Mouse (Mus musculus): ENCODE results near the gene Zbtb20. TPM values are rescaled to one million over a fixed set of nuclear protein-coding genes. Genes with fewer than 3 reads are reported as not detected.

Gene Zbtb20
- 23.5 and 26.3 TPM in 2 replicates for polyA plus RNA-seq (2015; fragmentation: Nextera tagmentation; extraction: Ambion mirVana)

DNA sequence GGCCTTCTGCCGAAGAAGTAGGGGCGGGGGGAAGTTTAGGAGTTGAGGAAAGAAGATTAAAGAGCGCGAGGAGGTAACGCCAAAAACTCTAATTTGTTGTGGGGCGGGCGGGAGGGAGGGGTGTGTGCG is at the start of gene Zbtb20:
Gene Zbtb20 (plus strand): TSS at position 30 of the 129 bp plus-strand sequence.
- WGBS = 1% methylated on average over 8 of the region's 8 CpGs
- peak within 1 kb of the TSS; percentile 98 for H3K27ac ChIP-seq (ENCODE audit: low read length)
- H3K4me3 ChIP-seq (replicated peaks; ENCODE audit: low read length) = peak within 1 kb of the TSS; percentile 65
- ATAC-seq (ENCODE audit: insufficient read depth, low FRiP score) = no peak
- no peaks in the 10 kb centered on the region for H3K36me3 ChIP-seq (ENCODE audit: control insufficient read depth, insufficient read depth, low read length)
- no peaks in the 10 kb centered on the region for H3K4me1 ChIP-seq (ENCODE audit: control insufficient read depth, insufficient read depth, low read length)
- no peaks in the 10 kb centered on the region for H3K9me3 ChIP-seq (replicated peaks; ENCODE audit: control insufficient read depth, low read length)
- no peaks in the 10 kb centered on the region for H3K27me3 ChIP-seq (ENCODE audit: control insufficient read depth, insufficient read depth, low read length)
- H3K9ac ChIP-seq (ENCODE audit: low read length) = peak within 1 kb of the TSS; percentile 84
- H3K4me2 ChIP-seq (ENCODE audit: low read depth, low read length) = peak within 1 kb of the TSS; percentile 90

DNA sequence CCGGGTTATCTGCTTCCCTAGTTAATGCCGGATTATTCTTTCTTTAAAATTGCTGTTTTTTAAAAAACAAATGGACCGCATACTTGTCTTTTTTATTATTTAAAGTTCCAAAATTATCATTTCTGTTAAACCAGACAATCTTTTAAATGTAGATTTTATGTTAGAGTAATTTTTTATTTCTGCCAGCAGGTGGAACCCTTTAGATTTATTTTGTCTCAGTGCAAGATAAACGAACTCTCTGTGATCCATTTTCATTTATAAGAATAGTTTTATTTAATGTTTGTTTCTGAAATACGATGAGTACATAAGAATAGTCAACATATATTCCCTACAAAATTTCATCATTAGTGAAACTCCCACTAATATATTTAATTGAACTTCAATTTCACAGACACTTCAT is 39.7 kb upstream of the Zbtb20 start:
- no peaks in the 10 kb centered on the region for H3K27me3 ChIP-seq (ENCODE audit: control insufficient read depth, insufficient read depth, low read length)
- H3K4me2 ChIP-seq (ENCODE audit: low read depth, low read length) = no peak overlapping the region
- H3K4me3 ChIP-seq (replicated peaks; ENCODE audit: low read length) = no peak overlapping the region
- no peak for ATAC-seq (ENCODE audit: insufficient read depth, low FRiP score)
- 61% methylated on average over 5 of the region's 5 CpGs for WGBS
- H3K9me3 ChIP-seq (replicated peaks; ENCODE audit: control insufficient read depth, low read length) = no peaks in the 10 kb centered on the region
- H3K27ac ChIP-seq (ENCODE audit: low read length) = no peak overlapping the region
- H3K9ac ChIP-seq (ENCODE audit: low read length) = no peak overlapping the region
- H3K36me3 ChIP-seq (ENCODE audit: control insufficient read depth, insufficient read depth, low read length) = no peaks in the 10 kb centered on the region
- H3K4me1 ChIP-seq (ENCODE audit: control insufficient read depth, insufficient read depth, low read length) = no peaks in the 10 kb centered on the region

DNA sequence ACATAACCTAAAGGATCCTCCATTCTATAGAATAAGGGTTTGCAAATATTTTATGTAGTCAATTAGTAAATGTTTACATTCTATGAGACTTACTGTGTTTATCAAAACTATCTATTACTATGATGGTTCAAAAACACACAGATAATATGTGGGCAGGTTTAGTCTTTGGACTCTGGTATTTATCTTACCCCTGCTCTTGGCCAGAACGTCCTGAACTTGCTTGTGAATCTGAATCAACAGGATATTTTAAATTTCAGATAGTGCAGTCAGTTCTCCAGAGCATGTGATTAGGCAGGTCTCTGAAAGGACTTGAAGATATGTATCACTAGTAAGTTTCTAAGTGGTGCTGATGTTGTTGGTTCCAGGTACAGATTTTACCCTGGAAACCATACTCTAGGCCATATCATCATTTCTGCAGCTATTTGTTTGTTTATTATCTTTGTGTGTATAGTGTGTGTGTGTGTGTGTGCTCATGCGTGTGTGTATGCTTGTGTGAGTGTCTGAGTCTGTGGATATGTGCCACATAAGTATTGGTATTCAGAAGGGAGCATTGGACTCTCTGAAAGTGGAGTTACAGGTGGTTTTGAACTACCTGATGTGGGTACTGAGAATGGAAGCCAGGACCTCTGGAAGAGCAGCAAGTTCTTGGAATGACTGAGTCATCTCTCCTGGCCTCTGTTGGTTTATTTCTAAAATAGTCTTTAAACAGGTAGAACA is 39.1 kb upstream of the Zbtb20 start:
- H3K36me3 ChIP-seq (ENCODE audit: control insufficient read depth, insufficient read depth, low read length) = no peaks in the 10 kb centered on the region
- no peaks in the 10 kb centered on the region for H3K4me1 ChIP-seq (ENCODE audit: control insufficient read depth, insufficient read depth, low read length)
- no peak overlapping the region for H3K4me2 ChIP-seq (ENCODE audit: low read depth, low read length)
- no peak for ATAC-seq (ENCODE audit: insufficient read depth, low FRiP score)
- 47% methylated on average over 2 of the region's 2 CpGs for WGBS
- H3K9ac ChIP-seq (ENCODE audit: low read length) = no peak overlapping the region
- no peaks in the 10 kb centered on the region for H3K27me3 ChIP-seq (ENCODE audit: control insufficient read depth, insufficient read depth, low read length)
- H3K27ac ChIP-seq (ENCODE audit: low read length) = no peak overlapping the region
- no peaks in the 10 kb centered on the region for H3K9me3 ChIP-seq (replicated peaks; ENCODE audit: control insufficient read depth, low read length)
- H3K4me3 ChIP-seq (replicated peaks; ENCODE audit: low read length) = no peak overlapping the region

- 85% methylated on average over 4 of the region's 4 CpGs for WGBS
- no peaks in the 10 kb centered on the region for H3K4me1 ChIP-seq (ENCODE audit: control insufficient read depth, insufficient read depth, low read length)
- no peak overlapping the region for H3K4me3 ChIP-seq (replicated peaks; ENCODE audit: low read length)
- H3K4me2 ChIP-seq (ENCODE audit: low read depth, low read length) = no peak overlapping the region
- H3K9ac ChIP-seq (ENCODE audit: low read length) = no peak overlapping the region
- H3K27ac ChIP-seq (ENCODE audit: low read length) = no peak overlapping the region
- no peak for ATAC-seq (ENCODE audit: insufficient read depth, low FRiP score)
- no peaks in the 10 kb centered on the region for H3K36me3 ChIP-seq (ENCODE audit: control insufficient read depth, insufficient read depth, low read length)
- no peaks in the 10 kb centered on the region for H3K9me3 ChIP-seq (replicated peaks; ENCODE audit: control insufficient read depth, low read length)
- no peaks in the 10 kb centered on the region for H3K27me3 ChIP-seq (ENCODE audit: control insufficient read depth, insufficient read depth, low read length)
Observed at GRCm38 (mm10) chr16:42838226-42838625, 37.5 kb upstream of the Zbtb20 start.

DNA sequence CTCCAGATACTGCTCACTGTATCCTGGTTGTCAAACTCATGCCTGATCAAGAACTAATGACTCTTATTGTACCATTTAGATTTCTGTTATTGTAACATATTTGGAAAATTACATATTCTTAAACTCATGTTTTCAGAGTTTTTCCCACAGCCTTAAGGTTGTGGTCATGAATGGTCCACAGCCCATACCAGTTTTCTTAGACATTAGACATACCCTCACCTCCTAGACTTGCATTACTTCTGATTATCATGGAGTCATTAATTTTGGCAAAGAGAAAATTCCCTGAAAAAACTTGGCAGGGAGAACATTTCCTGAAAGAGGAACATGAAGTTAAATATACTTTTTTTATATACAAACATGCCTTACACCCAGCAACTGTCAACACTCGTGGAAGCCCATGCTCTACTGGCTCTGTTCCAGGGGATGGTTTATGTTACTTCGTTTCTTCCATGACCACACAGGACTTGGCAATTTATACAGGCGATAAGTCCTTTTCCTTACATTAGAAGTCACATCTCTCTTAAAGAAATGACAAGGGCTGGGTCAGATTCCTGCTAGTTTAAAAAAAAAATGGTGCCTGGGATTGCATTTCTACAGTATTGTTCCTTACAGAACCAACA is 18.0 kb upstream of the Zbtb20 start:
- no peak for ATAC-seq (ENCODE audit: insufficient read depth, low FRiP score)
- Histone ChIP-seq H3K4me1 (ENCODE audit: control insufficient read depth, insufficient read depth, low read length) (no peaks in the 10 kb centered on the region), H3K4me2 (ENCODE audit: low read depth, low read length) (no peak overlapping the region), H3K27ac (ENCODE audit: low read length) (no peak overlapping the region), H3K9ac (ENCODE audit: low read length) (no peak overlapping the region), H3K36me3 (ENCODE audit: control insufficient read depth, insufficient read depth, low read length) (no peaks in the 10 kb centered on the region), H3K4me3 (replicated peaks; ENCODE audit: low read length) (no peak overlapping the region), H3K27me3 (ENCODE audit: control insufficient read depth, insufficient read depth, low read length) (no peaks in the 10 kb centered on the region), H3K9me3 (replicated peaks; ENCODE audit: control insufficient read depth, low read length) (no peaks in the 10 kb centered on the region)
- 33% methylated on average over 3 of the region's 3 CpGs for WGBS

GRCm38 (mm10) chr16:42859251-42859650 is 16.4 kb upstream of the Zbtb20 start:
- Histone ChIP-seq H3K4me3 (replicated peaks; ENCODE audit: low read length) (no peak overlapping the region), H3K27me3 (ENCODE audit: control insufficient read depth, insufficient read depth, low read length) (no peaks in the 10 kb centered on the region)

GRCm38 (mm10) chr16:42863231-42863630 is 12.4 kb upstream of the Zbtb20 start:
- no peak for ATAC-seq (ENCODE audit: insufficient read depth, low FRiP score)
- H3K36me3 ChIP-seq (ENCODE audit: control insufficient read depth, insufficient read depth, low read length) = no peaks in the 10 kb centered on the region
- WGBS = 64% methylated on average over 2 of the region's 2 CpGs
- no peak overlapping the region for H3K27ac ChIP-seq (ENCODE audit: low read length)
- no peak overlapping the region for H3K9ac ChIP-seq (ENCODE audit: low read length)
- H3K27me3 ChIP-seq (ENCODE audit: control insufficient read depth, insufficient read depth, low read length) = no peaks in the 10 kb centered on the region
- H3K4me3 ChIP-seq (replicated peaks; ENCODE audit: low read length) = no peak overlapping the region
- no peak overlapping the region for H3K4me2 ChIP-seq (ENCODE audit: low read depth, low read length)
- no peaks in the 10 kb centered on the region for H3K9me3 ChIP-seq (replicated peaks; ENCODE audit: control insufficient read depth, low read length)
- H3K4me1 ChIP-seq (ENCODE audit: control insufficient read depth, insufficient read depth, low read length) = no peaks in the 10 kb centered on the region

More at GRCm38 (mm10) chr16:42859251-42859650, 16.4 kb upstream of the Zbtb20 start:
- no peak overlapping the region for H3K4me2 ChIP-seq (ENCODE audit: low read depth, low read length)
- no peaks in the 10 kb centered on the region for H3K36me3 ChIP-seq (ENCODE audit: control insufficient read depth, insufficient read depth, low read length)
- H3K4me1 ChIP-seq (ENCODE audit: control insufficient read depth, insufficient read depth, low read length) = no peaks in the 10 kb centered on the region
- no peak overlapping the region for H3K9ac ChIP-seq (ENCODE audit: low read length)
- H3K9me3 ChIP-seq (replicated peaks; ENCODE audit: control insufficient read depth, low read length) = no peaks in the 10 kb centered on the region
- WGBS = 83% methylated on average over 4 of the region's 4 CpGs
- H3K27ac ChIP-seq (ENCODE audit: low read length) = no peak overlapping the region
- ATAC-seq (ENCODE audit: insufficient read depth, low FRiP score) = no peak

GRCm38 (mm10) chr16:42866061-42866460 is 9.6 kb upstream of the Zbtb20 start:
- H3K9ac ChIP-seq (ENCODE audit: low read length) = no peak overlapping the region
- 56% methylated on average over 1 of the region's 1 CpGs for WGBS
- H3K27ac ChIP-seq (ENCODE audit: low read length) = no peak overlapping the region
- H3K4me3 ChIP-seq (replicated peaks; ENCODE audit: low read length) = no peak overlapping the region
- H3K4me2 ChIP-seq (ENCODE audit: low read depth, low read length) = no peak overlapping the region
- H3K27me3 ChIP-seq (ENCODE audit: control insufficient read depth, insufficient read depth, low read length) = no peaks in the 10 kb centered on the region
- H3K4me1 ChIP-seq (ENCODE audit: control insufficient read depth, insufficient read depth, low read length) = no peaks in the 10 kb centered on the region
- H3K9me3 ChIP-seq (replicated peaks; ENCODE audit: control insufficient read depth, low read length) = no peaks in the 10 kb centered on the region
- no peaks in the 10 kb centered on the region for H3K36me3 ChIP-seq (ENCODE audit: control insufficient read depth, insufficient read depth, low read length)
- ATAC-seq (ENCODE audit: insufficient read depth, low FRiP score) = no peak

- no peak overlapping the region for H3K4me2 ChIP-seq (ENCODE audit: low read depth, low read length)
Observed at GRCm38 (mm10) chr16:42872101-42872500, 3.6 kb upstream of the Zbtb20 start.

More at GRCm38 (mm10) chr16:42872101-42872500, 3.6 kb upstream of the Zbtb20 start:
- ATAC-seq (ENCODE audit: insufficient read depth, low FRiP score) = no peak
- H3K9ac ChIP-seq (ENCODE audit: low read length) = no peak overlapping the region
- H3K27me3 ChIP-seq (ENCODE audit: control insufficient read depth, insufficient read depth, low read length) = no peaks in the 10 kb centered on the region
- H3K9me3 ChIP-seq (replicated peaks; ENCODE audit: control insufficient read depth, low read length) = no peaks in the 10 kb centered on the region
- 89% methylated on average over 5 of the region's 5 CpGs for WGBS
- H3K4me3 ChIP-seq (replicated peaks; ENCODE audit: low read length) = no peak overlapping the region
- H3K36me3 ChIP-seq (ENCODE audit: control insufficient read depth, insufficient read depth, low read length) = no peaks in the 10 kb centered on the region
- no peak overlapping the region for H3K27ac ChIP-seq (ENCODE audit: low read length)
- no peaks in the 10 kb centered on the region for H3K4me1 ChIP-seq (ENCODE audit: control insufficient read depth, insufficient read depth, low read length)

Measured in stomach, embryonic 16.5 days (tissue).